Mouse (Mus musculus) urinary bladder, adult 2 months (tissue): Measurements from ENCODE around the gene Olfr1054. TPM values are rescaled to one million over a fixed set of nuclear protein-coding genes. Genes with fewer than 3 reads are reported as not detected.
"Not testable (repeated sequence)": the region's sequence is repeated elsewhere in the genome, so short reads cannot be mapped to it uniquely, and the experiment has no call there.

ENCODE experiments used
- DNase-seq: peaks from one replicate; pipeline ENCODE4 v3.0.0; 2022; ENCODE audit warnings: low spot score
- polyA plus RNA-seq: library from polyadenylated mRNA; depleted of rRNA; stranded (reverse); fragments of >200 nt; gene quantifications from 2 replicates; pipeline ENCODE4 v1.2.3, GENCODE M21; 2012; rRNA removed

Olfr1054 gene
- polyA plus RNA-seq = not detected in 2 replicates

- DNase-seq = no peak
Observed at GRCm38 (mm10) chr2:86335333-86335732, at the start of gene Olfr1054. TSS of gene Olfr1054 (minus strand) at chr2:86335433.

GRCm38 (mm10) chr2:86378293-86378692, 43.1 kb upstream of the Olfr1054 start, which contains the start of gene Olfr1057:
TSS of gene Olfr1057 (minus strand) at chr2:86378393.
- no peak for DNase-seq

- DNase-seq = not testable (repeated sequence)
Observed at GRCm38 (mm10) chr2:86366342-86366741, 31.1 kb upstream of the Olfr1054 start.

- no peak for DNase-seq
Observed at GRCm38 (mm10) chr2:86362369-86362768, 27.1 kb upstream of the Olfr1054 start, which contains the start of gene Olfr1056. TSS of gene Olfr1056 (minus strand) at chr2:86362469.

GRCm38 (mm10) chr2:86351751-86352150, 16.5 kb upstream of the Olfr1054 start:
- DNase-seq = not testable (repeated sequence)

- DNase-seq = no peak
Observed at GRCm38 (mm10) chr2:86350184-86350583, 15.0 kb upstream of the Olfr1054 start, which contains the start of gene Olfr1055. TSS of gene Olfr1055 (minus strand) at chr2:86350284.

- DNase-seq = no peak
Observed at GRCm38 (mm10) chr2:86315184-86315583, 20.0 kb downstream of the Olfr1054 start, which contains the start of gene Olfr1053. TSS of gene Olfr1053 (minus strand) at chr2:86315284.

GRCm38 (mm10) chr2:86292155-86292554, 43.1 kb downstream of the Olfr1054 start, which contains the start of gene Olfr1052:
TSS of gene Olfr1052 (plus strand) at chr2:86292455.
- no peak for DNase-seq

Other genes starting within 250 kb of the Olfr1054 start
- not detected in 2 replicates for gene Olfr1037, start 248.0 kb downstream of the Olfr1054 start, polyA plus RNA-seq
- gene Olfr1039, start 199.5 kb downstream of the Olfr1054 start, polyA plus RNA-seq = not detected in 2 replicates
- not detected in 2 replicates for gene Olfr1040, start 188.7 kb downstream of the Olfr1054 start, polyA plus RNA-seq
- gene Olfr1042, start 173.6 kb downstream of the Olfr1054 start, polyA plus RNA-seq = not detected in 2 replicates
- not detected in 2 replicates for gene Olfr1043, start 167.9 kb downstream of the Olfr1054 start, polyA plus RNA-seq
- not detected in 2 replicates for gene Olfr1044, start 157.6 kb downstream of the Olfr1054 start, polyA plus RNA-seq
- not detected in 2 replicates for gene Olfr52, start 149.8 kb downstream of the Olfr1054 start, polyA plus RNA-seq
- not detected in 2 replicates for gene Olfr1045, start 132.4 kb downstream of the Olfr1054 start, polyA plus RNA-seq
- not detected in 2 replicates for gene Olfr1046, start 116.1 kb downstream of the Olfr1054 start, polyA plus RNA-seq
- not detected in 2 replicates for gene Olfr1047, start 104.0 kb downstream of the Olfr1054 start, polyA plus RNA-seq
- not detected in 2 replicates for gene Olfr1048, start 95.1 kb downstream of the Olfr1054 start, polyA plus RNA-seq
- gene Olfr1049, start 77.1 kb downstream of the Olfr1054 start, polyA plus RNA-seq = not detected in 2 replicates
- not detected in 2 replicates for gene Olfr1051, start 56.3 kb downstream of the Olfr1054 start, polyA plus RNA-seq
- gene Olfr1052, start 43.0 kb downstream of the Olfr1054 start, polyA plus RNA-seq = not detected in 2 replicates
- gene Olfr1053, start 20.1 kb downstream of the Olfr1054 start, polyA plus RNA-seq = not detected in 2 replicates
- gene Olfr1055, start 14.9 kb upstream of the Olfr1054 start, polyA plus RNA-seq = not detected in 2 replicates
- gene Olfr1056, start 27.0 kb upstream of the Olfr1054 start, polyA plus RNA-seq = not detected in 2 replicates
- not detected in 2 replicates for gene Olfr1057, start 43.0 kb upstream of the Olfr1054 start, polyA plus RNA-seq
- gene Olfr1058, start 53.1 kb upstream of the Olfr1054 start, polyA plus RNA-seq = not detected in 2 replicates
- not detected in 2 replicates for gene Olfr1061, start 78.6 kb upstream of the Olfr1054 start, polyA plus RNA-seq
- not detected in 2 replicates for gene Olfr1062, start 91.3 kb upstream of the Olfr1054 start, polyA plus RNA-seq
- gene Olfr1065, start 115.2 kb upstream of the Olfr1054 start, polyA plus RNA-seq = not detected in 2 replicates
- gene Olfr1066, start 120.8 kb upstream of the Olfr1054 start, polyA plus RNA-seq = not detected in 2 replicates
- not detected in 2 replicates for gene Olfr228, start 152.0 kb upstream of the Olfr1054 start, polyA plus RNA-seq
- not detected in 2 replicates for gene Olfr1076, start 173.0 kb upstream of the Olfr1054 start, polyA plus RNA-seq
- not detected in 2 replicates for gene Olfr1079, start 207.0 kb upstream of the Olfr1054 start, polyA plus RNA-seq
- gene Olfr1080, start 222.8 kb upstream of the Olfr1054 start, polyA plus RNA-seq = not detected in 2 replicates